Mouse (Mus musculus) embryo, embryonic 11 days (tissue): ENCODE results near the gene Nomo1.

Experiments used
- DNase-seq: peaks from one replicate; pipeline ENCODE4 v3.0.0-alpha.2; 2015

Gene Nomo1

DNA sequence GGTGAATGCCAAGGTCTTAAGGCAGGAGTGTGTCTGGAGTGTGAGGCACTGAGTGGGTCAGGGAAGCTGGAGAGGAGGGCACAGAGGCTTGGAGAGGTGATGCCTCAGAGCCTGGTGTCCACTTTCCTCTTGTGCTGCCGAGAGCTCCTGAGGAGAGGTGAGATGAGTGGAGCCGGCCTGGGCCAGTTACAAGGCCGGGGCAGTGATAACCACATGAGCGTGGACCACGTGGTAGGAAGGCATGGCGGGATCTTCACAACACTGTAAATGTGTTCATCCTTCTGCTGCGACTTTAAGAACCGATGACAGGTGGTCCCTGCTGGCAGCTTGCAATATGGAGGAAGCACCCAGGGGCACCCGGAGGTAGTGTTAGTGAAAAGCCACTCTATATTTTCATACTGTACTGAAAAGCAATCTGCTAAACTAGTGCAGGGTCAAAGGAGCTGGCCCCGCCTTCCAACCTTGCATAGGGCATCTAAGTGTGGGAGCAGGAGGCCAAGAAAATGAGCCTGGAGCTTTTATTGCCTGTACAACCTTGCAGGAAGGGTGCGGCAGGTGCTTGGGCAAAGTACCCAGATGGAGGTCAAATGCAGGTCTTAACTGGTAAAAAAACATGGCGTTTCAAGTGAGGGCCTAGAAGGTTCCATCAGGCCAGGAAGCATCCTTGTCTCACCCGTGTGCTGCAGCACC is 14.5 kb downstream of the Nomo1 start:
- DNase-seq = no peak

DNA sequence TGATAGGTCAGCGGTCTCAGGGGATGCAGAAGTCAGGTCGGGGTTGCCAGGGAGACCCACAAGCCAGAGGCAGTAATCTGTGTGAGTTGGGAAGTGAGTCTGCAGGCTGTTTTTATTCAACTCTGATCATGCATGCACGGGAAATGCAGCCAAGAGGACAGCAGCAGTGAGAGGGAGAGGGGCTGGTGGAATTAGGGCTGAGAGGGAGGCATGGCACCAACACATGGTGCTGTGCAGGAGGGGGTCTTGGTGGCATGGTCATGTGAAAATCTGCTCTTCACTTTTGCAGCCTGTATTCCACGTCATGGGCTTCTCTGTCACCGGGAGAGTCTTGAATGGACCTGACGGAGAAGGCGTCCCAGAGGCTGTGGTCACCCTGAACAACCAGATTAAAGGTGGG is 16.5 kb downstream of the Nomo1 start:
- DNase-seq = no peak

DNA sequence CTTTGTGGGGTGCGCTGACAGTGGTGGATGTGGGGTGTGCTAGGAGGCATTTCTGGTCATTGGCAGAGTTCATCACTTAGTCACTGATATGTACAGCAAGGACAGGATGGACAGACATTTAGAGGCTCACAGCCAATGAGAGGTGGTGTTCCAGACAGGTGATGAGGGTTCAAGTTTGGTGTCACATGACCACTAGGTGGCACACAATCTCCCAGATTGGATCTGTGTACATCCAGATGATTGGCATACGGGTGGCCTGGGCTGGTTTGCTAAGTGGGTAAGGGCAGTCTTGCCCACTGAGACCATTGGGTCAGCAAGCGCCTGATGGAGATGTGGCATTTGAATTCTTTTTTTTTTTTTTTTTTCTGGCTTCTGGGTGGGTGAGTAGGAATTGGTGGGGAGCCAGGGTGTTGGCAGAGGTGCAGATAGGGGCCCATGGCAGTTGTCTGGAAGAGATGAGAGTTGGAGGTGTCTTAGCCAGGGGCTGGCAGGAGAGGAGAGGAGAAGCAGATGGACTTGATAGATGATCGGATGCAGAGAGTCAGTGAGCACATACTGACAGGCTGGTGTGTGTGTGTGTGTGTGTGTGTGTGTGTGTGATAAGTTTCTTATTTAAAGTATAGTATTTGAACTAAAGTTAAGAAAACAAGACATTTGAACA is 18.8 kb downstream of the Nomo1 start:
- DNase-seq = peak; percentile 36

DNA sequence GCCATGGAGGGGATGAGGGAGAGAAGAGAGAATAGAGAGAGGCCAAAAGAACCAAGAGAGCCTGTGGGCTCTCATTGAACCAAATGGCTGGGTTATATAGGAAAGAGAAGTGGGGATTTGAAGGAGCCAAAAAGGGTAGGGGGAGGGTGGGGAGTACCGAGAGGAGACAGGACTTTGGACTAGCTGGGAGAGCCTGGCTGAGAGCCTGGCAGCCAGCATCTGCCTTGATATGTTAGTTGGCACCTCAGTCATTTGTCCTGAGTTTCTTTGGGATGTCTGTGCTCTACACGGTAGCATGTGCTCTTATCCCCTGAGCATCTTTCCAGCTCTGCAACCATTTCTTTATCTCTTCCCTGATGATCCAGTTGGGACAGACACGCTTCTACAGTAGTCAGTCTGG is 20.1 kb downstream of the Nomo1 start:
- DNase-seq = no peak

GRCm38 (mm10) chr7:46058882-46059281 is 25.4 kb downstream of the Nomo1 start:
- no peak for DNase-seq

DNA sequence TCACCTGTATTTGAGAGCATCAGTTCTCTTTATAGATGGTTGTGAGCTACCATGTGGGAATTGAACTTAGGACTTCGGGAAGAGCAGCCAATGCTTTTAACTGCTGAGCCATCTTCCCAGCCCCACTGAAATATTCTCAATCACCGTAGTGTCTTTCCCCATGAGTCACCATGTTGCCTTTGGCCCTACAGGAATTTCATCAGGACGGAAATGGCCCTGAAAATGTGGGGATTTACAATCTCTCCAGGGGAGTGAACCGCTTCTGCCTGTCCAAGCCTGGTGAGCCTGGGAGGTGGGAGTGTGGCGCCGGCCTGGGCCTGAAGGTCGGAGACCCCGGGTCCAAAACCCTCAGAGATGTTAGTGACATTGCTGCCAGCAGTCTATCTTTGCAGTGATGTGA is 27.2 kb downstream of the Nomo1 start:
- no peak for DNase-seq

DNA sequence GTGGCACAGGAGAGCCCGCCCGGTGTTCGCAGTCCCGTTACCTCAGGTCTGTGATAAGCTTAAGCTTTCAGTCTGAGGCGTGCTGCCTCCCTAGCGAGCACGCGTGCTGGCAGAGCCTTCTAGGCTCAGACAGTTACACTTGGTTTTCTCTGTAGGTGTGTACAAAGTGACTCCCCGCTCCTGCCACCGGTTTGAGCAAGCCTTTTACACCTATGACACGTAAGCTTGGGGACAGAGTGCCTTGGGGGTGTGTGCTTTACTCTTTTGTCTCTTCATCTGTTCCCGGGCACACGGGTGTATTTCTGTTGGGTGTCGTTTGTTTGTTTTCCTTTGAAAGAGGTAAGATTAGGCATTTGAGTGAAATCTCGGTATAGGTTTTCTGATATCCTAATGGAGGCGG is 28.1 kb downstream of the Nomo1 start:
- no peak for DNase-seq

- DNase-seq = no peak
These were observed 29.8 kb downstream of the Nomo1 start for GRCm38 (mm10) chr7:46063296-46063695.

DNA sequence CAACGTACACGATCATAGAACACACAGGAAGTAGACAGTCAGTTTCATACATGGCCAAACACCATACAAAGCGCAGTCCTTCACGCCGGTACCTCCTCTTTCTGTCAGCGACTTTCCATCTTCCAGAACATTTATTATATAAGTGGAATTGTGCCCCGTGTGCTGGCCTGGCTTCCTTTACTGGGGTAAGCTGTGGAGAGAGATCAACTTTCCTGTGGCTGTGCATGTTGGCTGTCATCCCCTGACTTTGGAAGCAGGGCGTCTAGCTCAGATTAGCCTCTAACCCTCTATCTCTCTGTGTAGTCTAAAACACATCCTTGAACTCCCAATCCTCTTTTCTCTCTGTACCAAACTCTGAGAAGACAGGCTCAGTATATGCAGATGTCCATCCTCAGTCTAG is 35.3 kb downstream of the Nomo1 start:
- DNase-seq = no peak

DNA sequence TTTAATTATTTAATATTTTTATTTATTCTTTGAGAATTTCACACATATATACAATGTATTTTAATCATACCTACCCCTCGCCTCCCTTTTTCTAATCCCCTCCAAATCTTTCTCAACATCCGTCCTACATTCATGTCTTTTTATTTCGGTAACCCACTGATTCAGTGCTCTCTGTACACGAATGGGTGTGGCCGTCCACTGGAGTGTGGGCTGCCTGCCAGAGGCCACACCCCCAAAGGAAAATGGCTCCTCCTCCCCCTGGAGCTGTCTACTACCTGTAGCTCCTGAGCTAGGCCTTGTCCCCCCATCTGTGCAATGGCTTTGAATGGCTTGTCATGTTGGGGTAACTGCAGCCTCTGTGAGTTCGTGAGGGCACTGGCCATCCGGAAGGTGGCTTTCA is 43.3 kb downstream of the Nomo1 start:
- no peak for DNase-seq

DNA sequence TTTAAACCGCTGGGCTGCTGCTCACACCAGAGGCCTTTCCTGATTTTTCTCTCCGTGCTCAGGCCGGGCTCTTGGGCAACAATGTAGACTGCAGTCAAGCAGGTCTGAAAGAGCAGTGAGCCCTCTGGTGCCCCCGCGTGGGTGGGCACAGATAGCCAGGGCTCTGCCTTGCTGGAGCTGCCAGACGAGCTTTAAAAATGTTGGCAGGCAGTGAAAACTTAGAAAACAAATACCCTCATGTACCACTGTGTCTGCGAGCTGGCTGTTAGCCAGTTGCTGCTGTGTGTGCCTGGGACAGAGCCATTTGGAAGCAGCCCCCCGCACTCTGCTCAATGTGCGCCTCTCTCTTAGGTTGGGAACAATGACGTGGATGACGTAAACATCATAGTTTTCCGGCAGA is 44.2 kb downstream of the Nomo1 start:
- no peak for DNase-seq

GRCm38 (mm10) chr7:46084024-46084423 is 50.5 kb downstream of the Nomo1 start:
- DNase-seq = no peak

GRCm38 (mm10) chr7:46084839-46085513 is 51.5 kb downstream of the Nomo1 start:
- no peak for DNase-seq

- no peak for DNase-seq
These were observed 52.9 kb downstream of the Nomo1 start for GRCm38 (mm10) chr7:46086378-46086777.

GRCm38 (mm10) chr7:46088241-46088640 is 54.7 kb downstream of the Nomo1 start:
- no peak for DNase-seq

DNA sequence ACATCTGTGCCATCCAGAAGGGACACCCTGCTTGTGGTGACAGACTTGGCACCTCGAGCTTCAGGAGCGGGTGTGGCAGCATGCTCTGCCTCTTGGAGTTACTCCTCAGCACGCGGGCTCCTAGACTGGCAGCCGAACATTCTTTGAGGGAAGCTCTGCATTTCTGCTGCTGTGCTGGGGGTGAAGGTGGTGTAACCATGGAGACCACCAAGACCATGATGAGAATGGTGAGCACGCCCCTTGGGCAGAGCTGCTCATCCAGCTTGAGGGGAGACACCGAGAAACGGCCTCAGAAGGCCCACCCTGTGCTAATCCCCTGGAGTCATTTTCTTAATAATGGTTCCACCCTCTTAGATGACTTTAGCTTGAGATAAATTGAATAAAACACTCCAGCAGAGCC is 59.3 kb downstream of the Nomo1 start:
- DNase-seq = no peak

DNA sequence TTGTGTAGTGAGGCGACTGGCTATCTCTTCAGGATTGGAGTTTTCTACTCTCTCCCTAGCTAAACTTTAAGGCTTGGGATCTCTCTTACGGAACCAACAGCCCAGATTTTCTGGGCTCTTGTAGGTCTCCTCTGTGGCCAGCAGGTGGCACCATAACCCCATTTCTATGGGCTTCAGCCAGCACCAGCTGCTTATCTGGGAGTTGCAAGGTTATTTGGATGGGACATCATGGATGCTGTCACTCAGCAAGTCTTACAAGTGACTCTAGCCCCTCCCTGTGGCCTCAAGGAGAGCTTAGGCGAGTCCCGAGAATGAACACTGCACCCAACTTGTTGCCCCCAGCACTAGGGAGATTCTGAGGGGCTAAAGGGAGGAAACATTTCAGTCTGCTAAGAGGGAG is 62.6 kb downstream of the Nomo1 start:
- DNase-seq = peak; percentile 80

- DNase-seq = no peak
These were observed 63.9 kb downstream of the Nomo1 start for GRCm38 (mm10) chr7:46097319-46097783.

DNA sequence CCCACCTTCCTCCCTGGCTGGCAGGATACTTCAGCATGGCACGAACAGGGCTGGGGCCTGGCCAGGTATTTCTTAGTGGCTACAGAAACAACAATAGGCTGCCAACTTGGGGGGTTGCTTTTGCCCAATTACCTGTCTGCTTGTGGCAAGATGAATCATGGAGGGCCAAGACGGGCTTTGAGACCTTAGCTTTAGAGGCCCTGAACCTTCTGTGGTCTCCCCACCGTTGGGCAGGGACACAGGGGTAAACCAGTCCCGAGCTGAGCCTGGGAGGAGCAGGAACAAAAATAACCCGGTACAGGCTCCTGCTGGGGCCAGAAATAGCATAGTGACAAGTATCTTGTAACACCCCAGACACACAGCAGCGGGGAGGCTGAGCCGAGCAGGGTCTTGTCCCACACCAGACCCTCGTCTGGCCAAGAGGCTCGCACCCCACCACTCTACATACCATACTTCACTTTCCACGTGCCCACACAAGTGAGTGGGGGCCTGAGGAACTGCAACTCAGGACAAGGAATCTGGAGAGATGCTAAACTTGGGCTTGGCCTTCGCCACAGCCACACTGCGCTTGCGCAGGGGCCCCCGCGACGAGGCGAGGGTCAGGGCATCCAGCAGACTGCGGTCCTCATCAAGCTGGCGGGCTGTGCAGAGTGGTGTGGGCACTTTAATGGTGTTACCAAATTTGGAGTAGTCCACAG is 64.9 kb downstream of the Nomo1 start:
- no peak for DNase-seq

GRCm38 (mm10) chr7:46098919-46099286 is 65.4 kb downstream of the Nomo1 start:
- no peak for DNase-seq

GRCm38 (mm10) chr7:46099682-46100081 is 66.2 kb downstream of the Nomo1 start:
- DNase-seq = no peak

GRCm38 (mm10) chr7:46100563-46100962 is 67.1 kb downstream of the Nomo1 start, which contains the start of gene Kcnj11:
TSS of gene Kcnj11 (minus strand) at chr7:46100764.
- peak; percentile 94 for DNase-seq

DNA sequence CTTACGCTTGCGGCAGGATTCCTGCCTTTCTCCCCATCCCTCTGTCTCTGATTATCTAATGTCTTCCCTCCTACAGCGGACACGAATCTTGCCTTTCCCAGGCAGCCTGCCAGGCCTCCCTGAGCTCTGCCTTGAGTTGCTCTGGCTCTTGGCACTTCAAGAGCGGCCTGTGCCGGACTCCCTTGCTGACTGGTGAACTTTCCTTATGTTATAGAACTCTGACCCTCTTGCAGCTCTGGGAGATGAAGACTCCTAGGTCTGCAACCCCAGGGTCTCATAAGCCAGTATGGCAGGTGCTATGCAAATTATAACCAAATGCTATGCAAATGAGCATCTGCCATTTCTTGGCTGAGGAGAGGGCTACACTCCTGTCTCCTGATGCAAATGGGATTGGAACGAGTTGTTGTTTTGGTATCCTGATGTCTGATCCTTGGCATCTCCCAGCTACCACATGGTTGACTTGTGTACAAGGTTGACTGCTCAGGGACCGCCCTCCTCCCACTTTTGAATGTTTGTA is 69.6 kb downstream of the Nomo1 start:
- DNase-seq = no peak
